Mouse (Mus musculus) intestine, postnatal 0 days (tissue): ENCODE results near the gene Sval3. TPM values are rescaled to one million over a fixed set of nuclear protein-coding genes. Genes with fewer than 3 reads are reported as not detected.

Experiments used
- ATAC-seq: fragments of 200-750 bp; cut with Nextera tagmentation; 2 replicates; pipeline ENCODE4 v1.8.0; 2017; ENCODE audit warnings: mild to moderate bottlenecking, moderate TSS enrichment, moderate library complexity
- H3K27ac ChIP-seq: fragments of 300-500 bp; sonication (generic); 2 replicates; pipeline ENCODE4 v1.5.1; 2014; ENCODE audit warnings: mild to moderate bottlenecking, low read depth, low read length, moderate library complexity
- H3K27me3 ChIP-seq: fragments of 300-500 bp; sonication (generic); replicated peaks from 2 replicates; pipeline ENCODE4 v1.6.1; 2014; ENCODE audit warnings: low read length, mixed read lengths; ENCODE audit not compliant: control insufficient read depth, insufficient read depth
- H3K36me3 ChIP-seq: fragments of 300-500 bp; sonication (generic); 2 replicates; pipeline ENCODE4 v1.6.1; 2014; ENCODE audit warnings: mild to moderate bottlenecking, moderate library complexity; ENCODE audit not compliant: control insufficient read depth, insufficient read depth
- H3K4me1 ChIP-seq: fragments of 300-500 bp; sonication (generic); replicated peaks from 2 replicates; pipeline ENCODE4 v1.6.1; 2014; ENCODE audit warnings: antibody characterized with exemption, low read length, mixed read lengths; ENCODE audit not compliant: control insufficient read depth, insufficient read depth
- H3K4me2 ChIP-seq: fragments of 300-500 bp; sonication (generic); replicated peaks from 2 replicates; pipeline ENCODE4 v1.6.1; 2014; ENCODE audit warnings: low read depth, mild to moderate bottlenecking, moderate library complexity
- H3K4me3 ChIP-seq: fragments of 300-500 bp; sonication (generic); 2 replicates; pipeline ENCODE4 v1.5.1; 2014; ENCODE audit warnings: low read depth, low read length
- H3K9ac ChIP-seq: fragments of 300-500 bp; sonication (generic); 2 replicates; pipeline ENCODE4 v1.6.1; 2014; ENCODE audit warnings: mild to moderate bottlenecking, low read depth, low read length
- H3K9me3 ChIP-seq: fragments of 300-500 bp; sonication (generic); 2 replicates; pipeline ENCODE4 v1.6.1; 2016; ENCODE audit warnings: mixed run types; ENCODE audit not compliant: control insufficient read depth
- CTCF ChIP-seq: sonication (generic); IDR thresholded peaks from 2 replicates; pipeline ENCODE4 v1.5.1; 2016; ENCODE audit warnings: low read depth, mild to moderate bottlenecking, control low read depth, antibody characterized with exemption, moderate library complexity
- WGBS: fragments of 180-500 bp; shearing (Covaris S2); extraction: QIAGEN DNeasy Blood & Tissue Kit; methylation state at CpG from one replicate; pipeline ENCODE4 v1.1.7; 2014; 5-methylcytosine and 5-hydroxymethylcytosine counted together
- polyA plus RNA-seq: library from polyadenylated mRNA; unstranded; fragments of >200 nt; fragmentation: Nextera tagmentation; extraction: Ambion mirVana; gene quantifications from 2 replicates; pipeline ENCODE4 v1.2.1, GENCODE M21; 2015

Sval3 gene
- polyA plus RNA-seq = not detected in 2 replicates

DNA sequence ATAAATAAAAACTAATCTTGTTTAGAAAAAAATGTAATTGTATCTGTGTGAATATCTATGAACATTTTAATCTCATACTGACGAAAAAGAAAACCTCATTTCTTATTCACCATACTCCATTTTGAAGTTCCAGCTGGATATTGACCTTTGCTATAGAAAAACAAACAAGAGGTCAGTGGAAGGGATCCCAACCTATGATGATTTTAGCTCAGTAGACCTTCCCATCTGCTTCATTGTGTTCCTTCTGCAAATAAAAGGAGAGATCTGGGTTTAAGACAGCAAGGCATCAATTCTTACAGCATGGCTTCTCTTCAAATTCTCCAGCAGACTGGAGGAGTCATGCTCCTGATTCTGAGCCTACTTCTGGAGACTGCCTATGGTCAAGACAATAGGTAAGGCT is at the start of gene Sval3:
Gene Sval3 (plus strand): TSS at position 301 of the 400 bp plus-strand sequence.
- no peaks in the 10 kb centered on the region for H3K36me3 ChIP-seq
- no peak within 1 kb of the TSS for H3K4me2 ChIP-seq
- no peak within 1 kb of the TSS for H3K9ac ChIP-seq
- H3K4me3 ChIP-seq = no peak within 1 kb of the TSS
- no peak for TF ChIP-seq CTCF
- no peaks in the 10 kb centered on the region for H3K9me3 ChIP-seq
- H3K27ac ChIP-seq = no peak within 1 kb of the TSS
- ATAC-seq = no peak
- H3K27me3 ChIP-seq = no peaks in the 10 kb centered on the region
- H3K4me1 ChIP-seq = no peaks in the 10 kb centered on the region
- WGBS = 67% methylated on average over 1 of the region's 1 CpGs

DNA sequence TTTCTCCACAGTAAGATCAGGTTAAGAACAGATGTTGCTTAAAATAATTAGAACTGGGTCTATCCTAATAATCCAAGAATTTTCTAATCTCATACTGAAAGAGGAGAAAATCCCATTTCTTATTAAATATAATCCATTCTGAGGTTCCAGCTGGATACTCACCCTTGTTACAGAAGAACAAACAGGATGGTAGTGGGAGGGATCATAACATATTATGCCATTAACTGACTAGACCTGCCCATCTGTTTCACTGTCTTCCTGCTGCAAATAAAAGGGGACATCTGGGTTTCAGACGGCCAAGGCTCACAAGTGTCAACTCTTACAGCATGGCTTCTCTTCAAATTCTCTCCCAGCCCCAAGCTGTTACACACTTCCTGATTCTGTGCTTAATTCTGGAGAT is 16.6 kb upstream of the Sval3 start, which contains the start of gene Sval1:
Gene Sval1 (plus strand): TSS at position 301 of the 400 bp plus-strand sequence.
- Histone ChIP-seq H3K9ac (no peak within 1 kb of the TSS), H3K9me3 (no peaks in the 10 kb centered on the region), H3K27me3 (no peaks in the 10 kb centered on the region), H3K36me3 (no peaks in the 10 kb centered on the region), H3K27ac (no peak within 1 kb of the TSS), H3K4me3 (no peak within 1 kb of the TSS), H3K4me2 (no peak within 1 kb of the TSS), H3K4me1 (no peaks in the 10 kb centered on the region)
- ATAC-seq = no peak
- TF ChIP-seq CTCF = no peak
- 72% methylated on average over 1 of the region's 1 CpGs for WGBS

Other genes with a start within 250 kb of the Sval3 start
- gene Olfr459, start 193.0 kb upstream of the Sval3 start, polyA plus RNA-seq = 0.03 and 0.05 TPM in 2 replicates
- not detected in 2 replicates for gene Pip, start 120.6 kb upstream of the Sval3 start, polyA plus RNA-seq
- gene Sval2, start 115.2 kb upstream of the Sval3 start, polyA plus RNA-seq = not detected in 2 replicates
- gene Sval1, start 16.5 kb upstream of the Sval3 start, polyA plus RNA-seq = 8.9 and 11.9 TPM in 2 replicates
- gene Sva, start 70.3 kb downstream of the Sval3 start, polyA plus RNA-seq = not detected in 2 replicates
- not detected in 2 replicates for gene Tas2r139, start 172.8 kb downstream of the Sval3 start, polyA plus RNA-seq
- not detected in 2 replicates for gene Tas2r144, start 247.2 kb downstream of the Sval3 start, polyA plus RNA-seq